Mouse (Mus musculus) bone marrow macrophage, adult 2 months (primary cell): ENCODE measurements around the gene Myo3b.

Experiments used
- CTCF ChIP-seq: IDR thresholded peaks from 2 replicates; pipeline ENCODE4 v1.5.1; 2012; ENCODE audit warnings: low read depth, mild to moderate bottlenecking, low read length, moderate library complexity
- POLR2A ChIP-seq: IDR thresholded peaks from 2 replicates; pipeline ENCODE4 v1.6.1; 2012; ENCODE audit warnings: mild to moderate bottlenecking, low read depth, low read length, borderline replicate concordance

GRCm38 (mm10) chr2:70133281-70133680 is 94.4 kb downstream of the Myo3b start:
- TF ChIP-seq POLR2A (no peak), CTCF (no peak)
